Mouse (Mus musculus) bone marrow, adult 2 months (tissue): ENCODE measurements around the gene Arsk.

Source experiments
- CTCF ChIP-seq: fragments of 200-500 bp; IDR thresholded peaks from 2 replicates; pipeline ENCODE4 v1.5.1; 2011; ENCODE audit warnings: low read length, control low read depth; ENCODE audit not compliant: control insufficient read depth, insufficient read depth
- POLR2A ChIP-seq: fragments of 200-500 bp; IDR thresholded peaks from 2 replicates; pipeline ENCODE4 v1.6.1; 2011; ENCODE audit warnings: low read depth, mild to moderate bottlenecking, control low read depth, low read length, borderline replicate concordance; ENCODE audit not compliant: control insufficient read depth

GRCm38 (mm10) chr13:76055391-76056232, 42.8 kb downstream of the Arsk start:
- peak; percentile 10; the same call in 1 of the 2 replicates for TF ChIP-seq POLR2A
- TF ChIP-seq CTCF: no peak
